Mouse (Mus musculus) hematopoietic stem cell, adult 5-6 weeks (primary cell): ENCODE measurements at regions not wholly inside any gene's neighbourhood (a gene's known extent, or its start where the extent isn't known, plus 50 kb on each side); places are given as distances from the start of the nearest gene placed in this dataset.
A peak's percentile ranks its signal among the peaks of the same experiment; 100 is the strongest.

Experiments
- ATAC-seq, 2 experiments: fragments of 125-278 bp in 1 of 2; replicated peaks in 1 of 2; 2 replicates each; pipeline ENCODE4 v1.8.0; 2016 to 2017; ENCODE audit warnings: inconsistent platforms in 2 of 2, mild to moderate bottlenecking in 2 of 2, moderate number of reproducible peaks in 2 of 2, low read depth in 1 of 2, moderate TSS enrichment in 1 of 2; ENCODE audit not compliant: low FRiP score in 2 of 2, poor library complexity in 2 of 2, severe bottlenecking in 2 of 2, insufficient read depth in 1 of 2, low TSS enrichment in 1 of 2

GRCm38 (mm10) chr15:72101730-72102129, 1732.6 kb upstream of the Gm6569 start:
- ATAC-seq, result no peak

- no peak for ATAC-seq
Observed at GRCm38 (mm10) chr15:72105830-72106413, 1728.4 kb upstream of the Gm6569 start.

- no peak for ATAC-seq
Observed at GRCm38 (mm10) chr15:72110520-72110919, 1723.8 kb upstream of the Gm6569 start.

DNA sequence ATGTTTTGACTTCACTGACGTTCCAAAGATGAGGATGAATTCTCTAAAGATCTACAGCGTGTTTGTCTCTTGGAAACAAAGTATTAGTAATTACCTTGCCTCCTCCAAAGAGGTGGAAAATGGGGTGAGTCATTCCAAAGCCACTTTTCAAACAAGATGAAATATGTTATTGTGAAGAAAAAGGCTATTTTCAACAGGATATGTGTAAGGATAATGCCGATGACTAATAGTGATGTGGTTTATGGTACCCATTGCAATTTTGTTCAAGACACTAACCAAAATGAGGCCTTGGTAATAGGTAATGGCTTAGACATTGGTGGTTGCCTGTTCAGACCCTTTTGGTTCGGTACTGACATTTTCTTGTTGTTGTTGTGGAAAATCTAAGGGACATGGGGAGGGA, 1717.6 kb upstream of the Gm6569 start:
- no peak for ATAC-seq

- ATAC-seq, result no peak
Observed at GRCm38 (mm10) chr15:72134226-72134625, 1700.1 kb upstream of the Gm6569 start.

GRCm38 (mm10) chr15:72135992-72136617, 1698.3 kb upstream of the Gm6569 start:
- ATAC-seq, result no peak

- ATAC-seq, result no peak
Observed at GRCm38 (mm10) chr15:72140122-72140521, 1694.2 kb upstream of the Gm6569 start.

GRCm38 (mm10) chr15:72150581-72150980, 1683.8 kb upstream of the Gm6569 start:
- ATAC-seq, result no peak

DNA sequence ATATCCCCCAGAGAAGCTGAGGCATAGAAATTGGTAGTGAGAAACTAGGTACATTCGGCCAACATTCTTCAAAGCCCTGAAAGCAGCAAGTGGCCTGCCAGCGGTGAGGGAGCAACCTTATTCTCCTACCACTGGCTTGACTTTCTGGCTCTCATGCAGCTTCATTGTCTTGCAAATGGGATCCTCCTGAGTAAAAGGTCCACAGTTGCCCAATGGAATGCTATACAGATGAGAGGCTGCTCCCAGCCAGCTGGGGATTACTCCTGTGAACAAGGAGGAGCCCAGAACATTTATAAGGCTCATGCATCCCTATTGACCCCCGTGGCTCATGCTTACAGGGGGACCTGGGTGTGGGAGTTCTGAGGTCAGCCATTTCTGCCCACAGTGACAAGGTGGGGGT, 1675.9 kb upstream of the Gm6569 start:
- no peak for ATAC-seq

DNA sequence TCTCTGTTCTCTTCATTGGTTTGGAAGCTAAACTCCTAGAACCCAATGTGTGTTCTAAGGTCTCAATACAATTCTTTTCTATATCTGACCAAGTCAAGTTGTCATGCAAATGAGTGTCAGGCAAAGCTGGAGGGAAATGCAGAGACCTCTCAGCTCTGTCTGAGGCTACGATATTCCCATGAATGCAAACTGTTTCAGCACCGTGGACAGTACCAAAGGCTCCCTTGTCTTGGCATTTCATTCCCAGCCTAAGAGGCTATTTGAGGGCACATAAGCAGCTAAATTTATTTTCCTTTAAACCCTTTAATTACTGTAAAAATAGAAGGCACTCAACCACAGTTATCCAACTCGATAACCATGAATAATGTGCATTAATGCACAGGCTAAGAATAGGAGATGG, 1633.5 kb upstream of the Gm6569 start:
- no peak for ATAC-seq

DNA sequence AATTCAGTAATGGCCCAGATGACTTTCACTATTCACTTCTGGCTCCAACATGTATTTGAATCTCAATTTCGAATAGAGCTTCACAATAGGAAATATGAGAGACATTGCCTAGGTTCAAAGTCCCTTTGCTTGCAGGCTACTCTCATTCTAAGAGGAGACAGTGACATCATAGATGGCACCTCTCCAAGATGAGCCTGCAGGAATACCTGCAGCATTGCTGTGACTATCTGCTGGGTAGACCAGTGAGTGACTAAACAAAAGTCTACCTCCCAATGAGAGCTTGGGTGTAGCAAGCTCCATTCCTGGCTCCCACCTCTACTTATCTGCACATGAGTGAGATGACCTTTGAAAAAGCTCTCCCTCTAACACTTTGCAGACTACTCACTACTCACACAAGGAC, 1632.6 kb upstream of the Gm6569 start:
- no peak for ATAC-seq

GRCm38 (mm10) chr15:72205240-72205799, 1629.0 kb upstream of the Gm6569 start:
- no peak for ATAC-seq

- peak; percentile 60 to 81 for ATAC-seq
Observed at GRCm38 (mm10) chr15:72205950-72206349, 1628.4 kb upstream of the Gm6569 start.

DNA sequence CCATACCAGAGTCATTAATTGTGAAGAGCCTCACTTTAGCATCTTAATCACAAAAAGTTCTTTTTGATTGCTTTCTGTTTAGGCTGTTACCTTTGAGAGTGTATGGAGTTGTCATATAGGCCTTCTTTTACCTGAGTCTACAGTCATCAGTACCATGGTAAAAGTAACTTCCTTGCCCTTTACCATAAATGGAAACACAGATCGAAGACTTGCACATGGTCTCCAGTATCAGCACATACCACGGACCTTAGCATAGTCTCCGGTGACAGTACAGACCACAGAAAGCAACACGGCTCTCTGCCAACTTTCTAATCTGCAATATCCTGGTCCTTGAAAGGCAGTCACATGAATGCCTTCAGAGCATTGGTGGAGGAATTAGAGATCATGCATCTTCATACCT, 1626.8 kb upstream of the Gm6569 start:
- ATAC-seq, result no peak

DNA sequence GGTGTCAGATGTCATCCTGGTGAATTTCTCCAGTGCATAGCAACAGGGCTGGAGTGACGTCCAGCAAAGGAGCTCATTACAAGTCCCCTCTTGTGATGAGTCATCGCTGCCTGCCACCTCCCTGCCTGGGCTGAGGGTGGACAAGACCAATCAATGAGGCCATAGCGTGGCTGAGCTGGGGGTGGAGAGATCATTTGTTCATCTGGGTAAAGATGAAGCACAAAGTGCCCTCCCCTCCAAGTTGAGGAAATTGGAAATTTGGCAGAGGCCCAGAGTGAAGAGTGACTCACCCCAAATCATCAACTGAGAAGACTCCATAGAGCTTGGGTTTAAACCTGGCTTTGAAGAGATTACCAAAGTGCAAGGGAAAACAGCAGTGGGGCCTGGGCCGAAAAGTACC, 1626.3 kb upstream of the Gm6569 start:
- ATAC-seq, result no peak

- ATAC-seq, result no peak
Observed at GRCm38 (mm10) chr15:72208973-72209372, 1625.4 kb upstream of the Gm6569 start.

DNA sequence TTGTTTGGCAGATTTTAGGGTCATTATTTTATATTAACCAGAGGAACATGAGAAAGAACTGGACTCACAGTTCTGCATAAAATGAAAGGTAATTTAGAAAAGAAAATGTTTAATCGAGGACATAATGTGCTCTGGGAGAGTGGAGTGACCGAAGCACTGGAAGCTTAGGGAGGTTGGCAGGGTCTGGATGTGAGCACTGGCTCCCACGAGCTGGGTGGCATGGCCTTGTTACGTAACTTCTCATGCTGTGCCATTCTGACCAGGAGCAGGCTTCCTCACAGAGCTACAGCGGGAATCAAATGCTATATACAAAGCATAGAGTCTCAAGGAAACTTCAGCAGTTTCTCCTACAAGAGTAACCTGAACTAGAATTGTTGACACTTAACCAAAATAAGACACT, 1616.6 kb upstream of the Gm6569 start:
- no peak for ATAC-seq

DNA sequence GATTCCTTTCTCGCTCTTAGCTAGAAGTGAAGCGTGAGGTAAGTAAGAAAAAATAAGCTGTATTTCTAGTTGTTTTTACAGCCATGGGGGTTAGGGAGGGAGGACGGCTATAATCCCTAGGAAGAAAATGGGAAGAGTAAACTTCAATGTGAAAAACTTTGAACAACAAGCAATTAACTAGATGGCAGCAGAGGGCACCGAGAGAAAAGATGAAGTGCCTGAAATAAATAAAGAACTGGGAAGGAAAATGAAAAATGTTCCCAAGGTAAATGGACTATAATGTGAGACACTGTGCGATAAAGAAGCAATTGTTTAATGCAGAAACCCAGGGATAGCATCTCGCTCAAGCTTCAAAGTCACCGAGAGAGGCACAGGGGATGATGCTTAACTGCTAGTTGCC, 1614.4 kb upstream of the Gm6569 start:
- ATAC-seq, result no peak

DNA sequence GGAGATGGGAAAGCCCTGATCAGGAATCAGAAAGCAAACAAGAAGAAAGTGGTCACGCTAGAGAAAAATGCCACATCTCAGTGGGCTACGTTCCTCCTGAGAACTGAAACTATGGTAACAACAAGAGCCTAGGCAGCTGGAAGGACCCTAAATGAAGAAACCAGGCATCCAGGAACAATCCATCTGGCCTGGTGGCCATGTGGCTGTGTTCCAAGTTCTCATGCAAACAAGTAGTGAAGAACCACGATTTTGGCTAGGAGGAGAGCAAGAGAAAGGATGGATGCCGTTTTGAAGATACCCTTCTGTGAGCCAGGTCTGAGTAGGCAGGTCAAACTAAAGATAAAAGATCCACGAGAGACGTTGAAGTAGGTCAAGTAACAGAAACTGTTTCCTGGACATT, 1613.6 kb upstream of the Gm6569 start:
- no peak for ATAC-seq
